ENCODE assay signal across 33 mouse cellular contexts in genomic region chr11:45973635-45974034, GRCm38 (mm10). TPM values are rescaled to one million over a fixed set of nuclear protein-coding genes. Genes with fewer than 3 reads are reported as not detected.
"Had no signal": no experiment of that assay in that cellular context is flagged by ENCODE, and none has a peak within 500 bp of the region (broad histone marks: within the 10 kb centered on the region; RNA-seq: fewer than 3 reads in every experiment).

No protein-coding gene starts in this region.

- H3K27ac ChIP-seq: heart, adult 2 months; heart, embryonic 13.5 days; heart, embryonic 15.5 days; hindbrain, embryonic 13.5 days; hindbrain, embryonic 15.5 days; hindbrain, postnatal 0 days; kidney, embryonic 15.5 days; kidney, postnatal 0 days; limb, embryonic 13.5 days; limb, embryonic 15.5 days; liver, embryonic 12.5 days; liver, embryonic 14.5 days had no signal

- H3K4me1 ChIP-seq: heart, embryonic 13.5 days; heart, embryonic 15.5 days; hindbrain, embryonic 13.5 days; hindbrain, embryonic 15.5 days; kidney, embryonic 15.5 days; limb, embryonic 13.5 days; limb, embryonic 15.5 days; liver, embryonic 12.5 days had no signal

- H3K36me3 ChIP-seq: heart, embryonic 13.5 days; heart, embryonic 15.5 days; hindbrain, embryonic 13.5 days; hindbrain, embryonic 15.5 days; kidney, embryonic 15.5 days; limb, embryonic 13.5 days; limb, embryonic 15.5 days; liver, embryonic 12.5 days had no signal

- H3K4me2 ChIP-seq: heart, embryonic 11.5 days; heart, embryonic 13.5 days; heart, embryonic 15.5 days; hindbrain, embryonic 13.5 days; hindbrain, embryonic 15.5 days; kidney, embryonic 15.5 days; limb, embryonic 13.5 days; limb, embryonic 15.5 days; liver, embryonic 12.5 days had no signal

- H3K9me3 ChIP-seq: heart, embryonic 13.5 days; heart, embryonic 15.5 days; hindbrain, embryonic 13.5 days; hindbrain, embryonic 15.5 days; kidney, embryonic 15.5 days; limb, embryonic 13.5 days; limb, embryonic 15.5 days; liver, embryonic 12.5 days had no signal

- ATAC-seq: hindbrain, postnatal 0 days; intestine, embryonic 16.5 days; liver, embryonic 12.5 days had no signal

- H3K9ac ChIP-seq: heart, embryonic 13.5 days; heart, embryonic 15.5 days; hindbrain, embryonic 13.5 days; hindbrain, embryonic 15.5 days; kidney, embryonic 15.5 days; limb, embryonic 13.5 days; limb, embryonic 15.5 days; liver, embryonic 12.5 days; liver, embryonic 14.5 days had no signal

- H3K4me3 ChIP-seq: heart, adult 2 months; heart, embryonic 13.5 days; heart, embryonic 15.5 days; hindbrain, embryonic 13.5 days; hindbrain, embryonic 15.5 days; kidney, embryonic 15.5 days; limb, embryonic 13.5 days; limb, embryonic 15.5 days; liver, embryonic 12.5 days had no signal

- H3K27me3 ChIP-seq: heart, embryonic 15.5 days; hindbrain, embryonic 15.5 days; limb, embryonic 15.5 days had no signal

- DNase-seq: gastrocnemius, postnatal 14 days; gastrocnemius, postnatal 36 days; heart, adult 11 months; heart, adult 2 months; heart, postnatal 14 days; heart, postnatal 36 days; kidney, adult 11 months; kidney, adult 2 months; kidney, adult 9 months; kidney, postnatal 14 days; kidney, postnatal 36 days; layer of hippocampus, adult 9-11 months; layer of hippocampus, postnatal 36 days; left cerebral cortex, postnatal 4 days had no signal

RNA-seq across cellular contexts. Expression of gene Sox30, which starts 6.5 kb away (rescaled TPM):
- total RNA-seq: gastrocnemius, adult 18-20 months; gastrocnemius, adult 8-10 months; gastrocnemius, postnatal 36 days; hematopoietic stem cell, adult 5-6 weeks; hindbrain, postnatal 0 days had no signal
- polyA plus RNA-seq: large intestine, adult 2 months; liver, adult 2 months; liver, embryonic 16.5 days had no signal
